Mouse (Mus musculus) neural tube, embryonic 12.5 days (tissue): ENCODE results near the gene Neurl3. TPM values are rescaled to one million over a fixed set of nuclear protein-coding genes. Genes with fewer than 3 reads are reported as not detected.

Source experiments
- ATAC-seq: fragments of 200-750 bp; cut with Nextera tagmentation; 2 replicates; pipeline ENCODE4 v1.8.0; 2017; ENCODE audit warnings: low read depth, mild to moderate bottlenecking, moderate TSS enrichment, moderate library complexity; ENCODE audit not compliant: low FRiP score
- H3K27ac ChIP-seq: fragments of 300-500 bp; sonication (generic); 2 replicates; pipeline ENCODE4 v1.5.1; 2016
- H3K27me3 ChIP-seq: fragments of 300-500 bp; sonication (generic); replicated peaks from 2 replicates; pipeline ENCODE4 v1.6.1; 2016; ENCODE audit warnings: mild to moderate bottlenecking
- H3K36me3 ChIP-seq: fragments of 300-500 bp; sonication (generic); 2 replicates; pipeline ENCODE4 v1.6.1; 2016; ENCODE audit warnings: mild to moderate bottlenecking
- H3K4me1 ChIP-seq: fragments of 300-500 bp; sonication (generic); 2 replicates; pipeline ENCODE4 v1.6.1; 2016
- H3K4me2 ChIP-seq: fragments of 300-500 bp; sonication (generic); replicated peaks from 2 replicates; pipeline ENCODE4 v1.6.1; 2016; ENCODE audit warnings: mild to moderate bottlenecking
- H3K4me3 ChIP-seq: fragments of 300-500 bp; sonication (generic); 2 replicates; pipeline ENCODE4 v1.5.1; 2016
- H3K9ac ChIP-seq: fragments of 300-500 bp; sonication (generic); 2 replicates; pipeline ENCODE4 v1.6.1; 2016; ENCODE audit warnings: mild to moderate bottlenecking
- H3K9me3 ChIP-seq: fragments of 300-500 bp; sonication (generic); 2 replicates; pipeline ENCODE4 v1.6.1; 2016; ENCODE audit warnings: mild to moderate bottlenecking
- WGBS: fragments of 180-500 bp; shearing (Covaris S2); methylation state at CpG from one replicate; pipeline ENCODE4 v1.1.7; 2016; 5-methylcytosine and 5-hydroxymethylcytosine counted together
- polyA plus RNA-seq: library from polyadenylated mRNA; unstranded; fragments of >200 nt; fragmentation: Nextera tagmentation; extraction: Ambion mirVana; gene quantifications from 2 replicates; pipeline ENCODE4 v1.2.1, GENCODE M21; 2016

Neurl3 gene
- polyA plus RNA-seq, 1 experiment from 2014 or later = 1.2 TPM

- 98% methylated on average over 3 of the region's 3 CpGs for WGBS
- Histone ChIP-seq H3K27me3 (peaks cover 9% of the 10 kb centered on the region), H3K9ac (no peak overlapping the region), H3K9me3 (no peaks in the 10 kb centered on the region), H3K27ac (no peak overlapping the region), H3K36me3 (no peaks in the 10 kb centered on the region), H3K4me3 (no peak overlapping the region), H3K4me1 (0 out of 2 replicates have a peak, but pooled peaks cover 9% of the 10 kb centered on the region), H3K4me2 (no peak overlapping the region)
- ATAC-seq = no peak
Measured at GRCm38 (mm10) chr1:36267595-36267994, 6.9 kb downstream of the Neurl3 start.

GRCm38 (mm10) chr1:36266293-36266692 is 8.2 kb downstream of the Neurl3 start:
- 0 out of 2 replicates have a peak, but pooled peaks cover 9% of the 10 kb centered on the region for H3K4me1 ChIP-seq
- H3K9me3 ChIP-seq = no peaks in the 10 kb centered on the region
- H3K9ac ChIP-seq = no peak overlapping the region
- no peak overlapping the region for H3K4me3 ChIP-seq
- H3K27ac ChIP-seq = no peak overlapping the region
- H3K4me2 ChIP-seq = no peak overlapping the region
- H3K36me3 ChIP-seq = no peaks in the 10 kb centered on the region
- peaks cover 9% of the 10 kb centered on the region for H3K27me3 ChIP-seq
- 87% methylated on average over 6 of the region's 6 CpGs for WGBS
- ATAC-seq = no peak

DNA sequence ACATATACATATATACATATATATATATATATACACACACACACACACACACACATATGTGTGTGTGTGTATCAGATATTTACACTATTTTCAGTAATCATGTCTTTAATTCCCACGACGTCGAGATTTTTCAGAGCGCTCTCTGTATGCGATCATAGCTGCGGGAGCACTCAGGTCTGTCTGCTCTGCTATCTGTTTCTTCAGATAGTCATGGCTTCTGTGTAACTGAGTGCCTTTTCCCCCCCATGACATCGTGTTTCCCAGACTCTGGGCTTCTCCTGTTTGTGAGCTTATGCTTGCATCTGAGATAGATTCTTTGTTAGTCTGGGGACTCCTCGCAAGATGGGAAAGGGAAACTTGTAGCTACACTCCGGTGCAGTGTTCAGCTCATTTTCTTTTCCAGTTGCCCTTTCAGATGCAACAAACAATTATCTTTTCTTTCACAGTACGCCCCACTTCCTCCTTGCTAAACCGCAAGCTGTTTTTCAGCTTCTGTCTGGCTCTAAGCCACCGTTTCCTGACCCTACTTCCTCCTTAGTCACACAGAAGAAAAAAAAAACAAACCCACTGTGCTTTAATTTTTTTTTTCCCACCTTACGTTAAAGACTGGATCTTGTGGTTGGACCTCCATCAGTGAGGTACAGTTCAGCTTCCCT is 10.5 kb downstream of the Neurl3 start:
- 78% methylated on average over 13 of the region's 13 CpGs for WGBS
- Histone ChIP-seq H3K9ac (no peak overlapping the region), H3K27me3 (peaks cover under 1% of the 10 kb centered on the region), H3K4me3 (no peak overlapping the region), H3K27ac (no peak overlapping the region), H3K9me3 (no peaks in the 10 kb centered on the region), H3K4me2 (no peak overlapping the region), H3K4me1 (0 out of 2 replicates have a peak, but pooled peaks cover 1% of the 10 kb centered on the region), H3K36me3 (no peaks in the 10 kb centered on the region)
- no peak for ATAC-seq

GRCm38 (mm10) chr1:36261708-36262504 is 12.6 kb downstream of the Neurl3 start:
- Histone ChIP-seq H3K36me3 (no peaks in the 10 kb centered on the region), H3K27me3 (no peaks in the 10 kb centered on the region), H3K4me1 (no peaks in the 10 kb centered on the region), H3K9ac (no peak overlapping the region), H3K4me2 (no peak overlapping the region), H3K4me3 (no peak overlapping the region), H3K9me3 (no peaks in the 10 kb centered on the region), H3K27ac (no peak overlapping the region)
- no peak for ATAC-seq
- 84% methylated on average over 19 of the region's 19 CpGs for WGBS

GRCm38 (mm10) chr1:36260418-36260817 is 14.1 kb downstream of the Neurl3 start:
- no peak for ATAC-seq
- H3K9ac ChIP-seq = no peak overlapping the region
- H3K27me3 ChIP-seq = no peaks in the 10 kb centered on the region
- 100% methylated on average over 1 of the region's 1 CpGs for WGBS
- no peak overlapping the region for H3K27ac ChIP-seq
- H3K4me3 ChIP-seq = no peak overlapping the region
- no peaks in the 10 kb centered on the region for H3K4me1 ChIP-seq
- H3K36me3 ChIP-seq = no peaks in the 10 kb centered on the region
- no peaks in the 10 kb centered on the region for H3K9me3 ChIP-seq
- H3K4me2 ChIP-seq = no peak overlapping the region

- Histone ChIP-seq H3K36me3 (no peaks in the 10 kb centered on the region), H3K4me2 (no peak overlapping the region), H3K4me1 (no peaks in the 10 kb centered on the region; the same call in 1 of the 2 replicates), H3K9me3 (no peaks in the 10 kb centered on the region), H3K27me3 (no peaks in the 10 kb centered on the region; the same call in 1 of the 2 replicates), H3K27ac (no peak overlapping the region), H3K4me3 (no peak overlapping the region), H3K9ac (no peak overlapping the region)
- ATAC-seq = no peak
- 92% methylated on average over 2 of the region's 2 CpGs for WGBS
Measured at GRCm38 (mm10) chr1:36259281-36259680, 15.2 kb downstream of the Neurl3 start.

DNA sequence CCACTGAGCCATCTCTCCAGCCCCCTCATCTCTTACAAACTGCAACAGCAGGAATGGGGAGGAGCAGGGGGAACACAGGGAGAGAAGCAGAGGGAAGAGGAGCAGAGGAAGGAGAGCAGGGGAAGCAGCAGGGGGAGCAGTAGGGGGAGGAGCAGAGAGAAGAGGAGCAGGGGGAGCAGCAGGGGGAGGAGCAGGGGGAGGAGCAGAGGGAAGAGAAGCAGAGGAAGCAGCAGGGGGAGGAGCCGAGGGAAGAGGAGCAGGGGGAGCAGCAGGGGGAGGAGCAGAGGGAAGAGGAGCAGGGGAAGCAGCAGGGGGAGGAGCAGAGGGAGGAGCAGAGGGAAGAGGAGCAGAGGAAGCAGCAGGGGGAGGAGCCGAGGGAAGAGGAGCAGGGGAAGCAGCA is 15.8 kb downstream of the Neurl3 start:
- ATAC-seq = no peak
- Histone ChIP-seq H3K4me1 (no peaks in the 10 kb centered on the region; the same call in 1 of the 2 replicates), H3K9ac (no peak overlapping the region), H3K36me3 (no peaks in the 10 kb centered on the region), H3K9me3 (no peaks in the 10 kb centered on the region), H3K27ac (no peak overlapping the region), H3K4me3 (no peak overlapping the region), H3K27me3 (peaks cover 1% of the 10 kb centered on the region; the same call in 1 of the 2 replicates), H3K4me2 (no peak overlapping the region)
- WGBS = 50% methylated on average over 2 of the region's 2 CpGs

DNA sequence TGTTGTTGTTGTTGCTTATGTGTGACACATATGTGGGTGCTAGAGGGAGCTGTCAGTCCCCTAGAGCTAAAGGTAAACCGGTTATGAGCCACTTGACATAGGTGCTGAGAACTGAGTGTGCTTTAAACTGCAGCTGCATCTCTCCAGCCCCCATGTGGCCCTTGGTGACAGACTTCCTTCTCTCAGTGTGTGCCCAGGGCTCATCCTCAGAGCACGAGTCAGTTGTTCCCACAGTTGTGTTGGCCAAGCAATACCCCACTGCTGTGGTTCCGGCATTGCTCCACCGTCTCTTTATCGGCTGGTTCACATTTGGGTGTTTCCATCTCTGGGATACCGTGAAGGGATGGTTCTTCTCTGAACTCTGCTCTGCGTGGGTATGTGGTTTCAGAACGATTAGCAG is 17.2 kb downstream of the Neurl3 start:
- Histone ChIP-seq H3K4me1 (no peaks in the 10 kb centered on the region; the same call in 1 of the 2 replicates), H3K36me3 (no peaks in the 10 kb centered on the region), H3K27ac (no peak overlapping the region), H3K4me3 (no peak overlapping the region), H3K9me3 (no peaks in the 10 kb centered on the region), H3K9ac (no peak overlapping the region), H3K27me3 (peaks cover 3% of the 10 kb centered on the region; the same call in 1 of the 2 replicates), H3K4me2 (no peak overlapping the region)
- no peak for ATAC-seq
- WGBS = 92% methylated on average over 8 of the region's 8 CpGs

- no peak for ATAC-seq
- WGBS = 24% methylated on average over 20 of the region's 20 CpGs
- no peak overlapping the region for H3K27ac ChIP-seq
- H3K4me2 ChIP-seq = peak overlapping the region; percentile 31; the same call in 1 of the 2 replicates
- H3K4me1 ChIP-seq = peaks cover 6% of the 10 kb centered on the region
- no peaks in the 10 kb centered on the region for H3K9me3 ChIP-seq
- no peak overlapping the region for H3K4me3 ChIP-seq
- peaks cover 3% of the 10 kb centered on the region; the same call in 1 of the 2 replicates for H3K27me3 ChIP-seq
- H3K9ac ChIP-seq = no peak overlapping the region
- H3K36me3 ChIP-seq = no peaks in the 10 kb centered on the region
Measured at GRCm38 (mm10) chr1:36255871-36256640, 18.4 kb downstream of the Neurl3 start.

- 11% methylated on average over 25 of the region's 25 CpGs for WGBS
- Histone ChIP-seq H3K4me3 (0 out of 2 replicates have a peak overlapping the region, but pooled peaks have one; percentile 5), H3K4me1 (peaks cover 7% of the 10 kb centered on the region), H3K9ac (0 out of 2 replicates have a peak overlapping the region, but pooled peaks have one; percentile 2), H3K4me2 (peak overlapping the region; percentile 45), H3K36me3 (no peaks in the 10 kb centered on the region), H3K27ac (no peak overlapping the region), H3K27me3 (peaks cover 3% of the 10 kb centered on the region; the same call in 1 of the 2 replicates), H3K9me3 (no peaks in the 10 kb centered on the region)
- no peak for ATAC-seq
Measured at GRCm38 (mm10) chr1:36254635-36255360, 19.7 kb downstream of the Neurl3 start.

DNA sequence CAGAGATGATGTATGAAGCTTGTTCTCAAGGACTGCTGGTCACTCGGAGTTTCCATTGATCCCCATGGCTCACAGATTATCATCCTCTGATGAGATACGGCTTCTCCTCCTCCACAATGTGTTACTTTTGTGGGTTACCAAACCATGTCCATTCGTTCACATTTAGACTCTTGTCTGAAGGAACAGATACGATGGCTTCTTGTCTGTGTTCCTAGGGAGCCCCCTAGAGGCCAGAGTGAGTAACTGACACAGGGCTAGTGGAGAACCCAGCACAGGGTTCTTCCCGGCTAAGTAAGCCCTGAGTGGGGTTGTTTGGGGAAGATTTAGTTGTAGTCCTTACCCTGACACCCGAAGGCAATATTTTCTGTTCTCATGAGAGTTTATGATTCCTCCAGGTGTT is 21.7 kb downstream of the Neurl3 start:
- H3K4me1 ChIP-seq = peaks cover 7% of the 10 kb centered on the region
- no peak overlapping the region for H3K4me2 ChIP-seq
- peaks cover 3% of the 10 kb centered on the region; the same call in 1 of the 2 replicates for H3K27me3 ChIP-seq
- H3K36me3 ChIP-seq = no peaks in the 10 kb centered on the region
- H3K9me3 ChIP-seq = no peaks in the 10 kb centered on the region
- 8% methylated on average over 6 of the region's 6 CpGs for WGBS
- peak; percentile 60 for ATAC-seq
- H3K9ac ChIP-seq = no peak overlapping the region
- no peak overlapping the region for H3K4me3 ChIP-seq
- H3K27ac ChIP-seq = no peak overlapping the region
